Mouse (Mus musculus): Measurements from ENCODE around the gene 4930556J24Rik. TPM values are rescaled to one million over a fixed set of nuclear protein-coding genes. Genes with fewer than 3 reads are reported as not detected.
A peak's percentile ranks its signal among the peaks of the same experiment; 100 is the strongest.

The 4930556J24Rik gene
- total and polyA plus RNA-seq, 3 experiments, result 0.31 to 0.47 TPM; not detected in 1

GRCm38 (mm10) chr11:3931511-3932211 lies 44.9 kb downstream of the 4930556J24Rik start, which contains the start of gene Tcn2:
Tcn2 (minus strand) TSS chr11:3932159.
- peak within 1 kb of the TSS; percentile 67 for H3K9ac ChIP-seq (ENCODE audit: control insufficient read depth, low read depth, low read length, poor library complexity, severe bottlenecking)
- H3K4me1 ChIP-seq (ENCODE audit: control insufficient read depth in 1 of 2, insufficient read depth in 2 of 2, low read length in 2 of 2), result peaks cover 0 to 21% of the 10 kb centered on the region in 2 experiments; a peak in 3 of 4 replicates
- no peaks in the 10 kb centered on the region; the same call in 1 of the 2 replicates for H3K79me2 ChIP-seq (ENCODE audit: control insufficient read depth, insufficient read depth, low read length, poor library complexity)
- H3K9me3 ChIP-seq (replicated peaks; ENCODE audit: insufficient read depth, low read length), result no peaks in the 10 kb centered on the region
- H3K36me3 ChIP-seq (ENCODE audit: control insufficient read depth in 1 of 2, insufficient read depth in 2 of 2, low read length in 2 of 2), result peaks cover 0 to 14% of the 10 kb centered on the region in 2 experiments; a peak in 2 of 4 replicates
- peak; percentile 94 for DNase-seq (ENCODE audit: low read depth, low spot score)
- peak within 1 kb of the TSS; percentile 64 to 71 for H3K4me3 ChIP-seq (ENCODE audit: control insufficient read depth in 1 of 2, insufficient read depth in 1 of 2, low read depth in 2 of 2, low read length in 2 of 2)
- H3K27ac ChIP-seq (ENCODE audit: control insufficient read depth, low read depth, low read length), result peak within 1 kb of the TSS; percentile 74
- peaks cover 0 to 9% of the 10 kb centered on the region in 2 experiments; a peak in 2 of 4 replicates for H3K27me3 ChIP-seq (ENCODE audit: control insufficient read depth in 1 of 2, insufficient read depth in 2 of 2, low read length in 2 of 2)
- TF ChIP-seq GABPA (IDR thresholded peaks at IDR 0.05; ENCODE audit: low read depth, low read length) (no peak), ETS1 (IDR thresholded peaks at IDR 0.05; ENCODE audit: low read depth, low read length) (peak; percentile 90), KAT2A (conservative IDR thresholded peaks at IDR 0.05; ENCODE audit: low read depth, low read length) (no peak), UBTF (IDR thresholded peaks at IDR 0.05; ENCODE audit: borderline replicate concordance, insufficient read depth, low read depth, low read length) (no peak), POLR2AphosphoS2 (IDR thresholded peaks at IDR 0.05; ENCODE audit: low read length) (no peak), NRF1 (IDR thresholded peaks at IDR 0.05; ENCODE audit: insufficient read depth, low read depth, low read length, poor library complexity, severe bottlenecking) (no peak), TAL1 (IDR thresholded peaks at IDR 0.05; ENCODE audit: low read length) (no peak), MXI1 (IDR thresholded peaks at IDR 0.05; ENCODE audit: low read depth, low read length) (peak; percentile 61), MYC (IDR thresholded peaks at IDR 0.05; ENCODE audit: low read depth, low read length) (no peak), POLR2A (IDR thresholded peaks at IDR 0.05; ENCODE audit: control insufficient read depth in 1 of 2, insufficient read depth in 1 of 2, low read depth in 1 of 2, low read length in 2 of 2, poor library complexity in 1 of 2) (peak in 1 of 2 experiments; percentile 27; a peak in 1 of 4 replicates), USF2 (IDR thresholded peaks at IDR 0.05; ENCODE audit: borderline replicate concordance in 1 of 2, insufficient read depth in 1 of 2, low read depth in 1 of 2, low read length in 2 of 2) (peak; percentile 89 to 97), TBP (IDR thresholded peaks at IDR 0.05; ENCODE audit: low read depth, low read length) (peak; percentile 46; the same call in 1 of the 2 replicates), ZC3H11A (IDR thresholded peaks at IDR 0.05; ENCODE audit: low read depth, low read length) (no peak), TCF12 (IDR thresholded peaks at IDR 0.05; ENCODE audit: low read depth, low read length) (no peak), BHLHE40 (IDR thresholded peaks at IDR 0.05; ENCODE audit: borderline replicate concordance, low read depth, low read length) (peak; percentile 89), ZKSCAN1 (IDR thresholded peaks at IDR 0.05; ENCODE audit: low read depth, low read length) (no peak), MAX (IDR thresholded peaks at IDR 0.05; ENCODE audit: low read length) (peak; percentile 96), RCOR1 (IDR thresholded peaks at IDR 0.05; ENCODE audit: low read depth, low read length) (peak; percentile 9; the same call in 1 of the 2 replicates), MYB (IDR thresholded peaks at IDR 0.05; ENCODE audit: low read depth, low read length) (no peak), GATA1 (IDR thresholded peaks at IDR 0.05; ENCODE audit: low read depth, low read length) (peak; percentile 68), ZMIZ1 (IDR thresholded peaks at IDR 0.05; ENCODE audit: low read depth, low read length) (no peak), E2F4 (IDR thresholded peaks at IDR 0.05; ENCODE audit: borderline replicate concordance, low read depth, low read length) (no peak), MEF2A (IDR thresholded peaks at IDR 0.05; ENCODE audit: extremely low read depth, insufficient replicate concordance, low read depth, low read length, poor library complexity, severe bottlenecking) (no peak), CHD2 (IDR thresholded peaks at IDR 0.05; ENCODE audit: low read length) (no peak), CTCF (IDR thresholded peaks at IDR 0.05 in 2 of 3, conservative IDR thresholded peaks at IDR 0.05 in 1 of 3; ENCODE audit: control insufficient read depth in 1 of 3, insufficient read depth in 1 of 3, low read depth in 2 of 3, low read length in 3 of 3, poor library complexity in 1 of 3, severe bottlenecking in 1 of 3) (no peak), SMC3 (IDR thresholded peaks at IDR 0.05; ENCODE audit: low read depth, low read length) (no peak), RAD21 (IDR thresholded peaks at IDR 0.05; ENCODE audit: low read depth, low read length) (no peak), CHD1 (IDR thresholded peaks at IDR 0.05; ENCODE audit: low read depth, low read length) (no peak), HCFC1 (IDR thresholded peaks at IDR 0.05; ENCODE audit: low read depth, low read length) (peak; percentile 42), NELFE (IDR thresholded peaks at IDR 0.05; ENCODE audit: low read depth, low read length) (0 out of 2 replicates have a peak, but pooled peaks have one; percentile 36), JUND (IDR thresholded peaks at IDR 0.05; ENCODE audit: low read depth, low read length) (no peak), USF1 (IDR thresholded peaks at IDR 0.05; ENCODE audit: low read depth, low read length) (peak; percentile 99), SIN3A (IDR thresholded peaks at IDR 0.05; ENCODE audit: low read length) (peak; percentile 94), POLR2AphosphoS5 (IDR thresholded peaks at IDR 0.05; ENCODE audit: borderline replicate concordance, low read depth, low read length) (no peak), MAZ (IDR thresholded peaks at IDR 0.05; ENCODE audit: low read depth, low read length) (no peak), MAFK (IDR thresholded peaks at IDR 0.05; ENCODE audit: borderline replicate concordance, low read depth, low read length) (no peak)

Data from MEL (cell line).